Mouse (Mus musculus): ENCODE measurements at regions not wholly inside any gene's neighbourhood (a gene's known extent, or its start where the extent isn't known, plus 50 kb on each side); places are given as distances from the start of the nearest gene placed in this dataset.

DNA sequence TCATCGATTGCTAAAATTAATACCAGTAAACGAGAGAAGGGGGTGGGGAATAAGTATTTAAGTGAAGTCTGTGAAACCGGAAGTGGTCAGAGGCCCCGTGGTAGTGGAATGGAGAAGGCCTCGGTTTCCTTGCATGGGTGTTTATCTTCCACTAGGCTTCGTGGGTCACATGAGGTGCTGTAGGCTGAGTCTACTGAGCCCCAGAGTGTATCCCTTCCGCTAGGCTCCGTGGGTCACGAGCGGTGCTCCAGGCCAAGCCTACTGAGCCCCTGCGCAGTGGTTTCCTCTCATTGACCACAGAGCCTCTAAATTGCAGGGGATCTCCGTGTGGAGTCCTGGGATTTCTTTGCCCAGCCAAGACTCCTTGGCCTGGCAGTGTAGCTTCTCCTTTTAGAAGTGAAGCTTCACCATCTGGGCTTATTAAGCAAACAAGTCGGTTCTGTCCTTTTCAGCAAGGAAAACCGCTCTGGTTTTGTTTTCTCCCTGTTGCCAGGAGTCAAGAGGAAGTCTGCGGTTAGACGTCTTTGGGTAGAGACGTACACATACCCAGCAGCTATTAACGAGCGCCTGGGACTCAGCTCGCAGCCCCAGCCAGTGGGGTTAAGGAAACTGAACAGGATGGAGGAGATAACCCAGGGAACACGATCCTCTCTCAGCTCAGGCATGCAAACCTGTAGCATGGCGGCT is 211.9 kb downstream of the Rplp1 start:
- TF ChIP-seq CTCF (IDR thresholded peaks at IDR 0.05; ENCODE audit: borderline replicate concordance, extremely low read depth, insufficient read depth, insufficient read length): no peak
- no peak for TF ChIP-seq POLR2A (IDR thresholded peaks at IDR 0.05; ENCODE audit: borderline replicate concordance, extremely low read depth, insufficient read depth, insufficient read length, poor library complexity, severe bottlenecking)

Measured in brain, embryonic 14.5 days (tissue).